Mouse (Mus musculus) neural tube, embryonic 13.5 days (tissue): Measurements from ENCODE around the gene Dnajb4. TPM values are rescaled to one million over a fixed set of nuclear protein-coding genes. Genes with fewer than 3 reads are reported as not detected.
"Not testable (repeated sequence)": the region's sequence is repeated elsewhere in the genome, so short reads cannot be mapped to it uniquely, and the experiment has no call there.

ENCODE experiments used
- ATAC-seq: fragments of 200-750 bp; cut with Nextera tagmentation; 2 replicates; pipeline ENCODE4 v1.8.0; 2017; ENCODE audit warnings: low read depth, mild to moderate bottlenecking, moderate TSS enrichment, moderate library complexity
- H3K27ac ChIP-seq: fragments of 300-500 bp; sonication (generic); replicated peaks from 2 replicates; pipeline ENCODE4 v1.5.1; 2015; ENCODE audit warnings: moderate library complexity, mild to moderate bottlenecking, inconsistent platforms
- H3K27me3 ChIP-seq: fragments of 300-500 bp; sonication (generic); 2 replicates; pipeline ENCODE4 v1.6.1; 2015; ENCODE audit warnings: mild to moderate bottlenecking, inconsistent platforms
- H3K36me3 ChIP-seq: fragments of 300-500 bp; sonication (generic); 2 replicates; pipeline ENCODE4 v1.6.1; 2015; ENCODE audit warnings: mild to moderate bottlenecking, inconsistent platforms
- H3K4me1 ChIP-seq: fragments of 300-500 bp; sonication (generic); replicated peaks from 2 replicates; pipeline ENCODE4 v1.6.1; 2015; ENCODE audit warnings: inconsistent platforms
- H3K4me2 ChIP-seq: fragments of 300-500 bp; sonication (generic); 2 replicates; pipeline ENCODE4 v1.6.1; 2015; ENCODE audit warnings: inconsistent platforms, mild to moderate bottlenecking, moderate library complexity
- H3K4me3 ChIP-seq: fragments of 300-500 bp; sonication (generic); 2 replicates; pipeline ENCODE4 v1.5.1; 2015; ENCODE audit warnings: mild to moderate bottlenecking, inconsistent platforms
- H3K9ac ChIP-seq: fragments of 300-500 bp; sonication (generic); 2 replicates; pipeline ENCODE4 v1.6.1; 2015; ENCODE audit warnings: moderate library complexity, mild to moderate bottlenecking, inconsistent platforms
- H3K9me3 ChIP-seq: fragments of 300-500 bp; sonication (generic); 2 replicates; pipeline ENCODE4 v1.6.1; 2016; ENCODE audit warnings: inconsistent platforms
- WGBS: fragments of 180-500 bp; shearing (Covaris S2); methylation state at CpG from one replicate; pipeline ENCODE4 v1.1.7; 2015; 5-methylcytosine and 5-hydroxymethylcytosine counted together
- polyA plus RNA-seq: library from polyadenylated mRNA; unstranded; fragments of >200 nt; fragmentation: Nextera tagmentation; extraction: Ambion mirVana; gene quantifications from 2 replicates; pipeline ENCODE4 v1.2.1, GENCODE M21; 2015

The Dnajb4 gene
- polyA plus RNA-seq, 1 experiment from 2014 or later = 38.5 TPM

DNA sequence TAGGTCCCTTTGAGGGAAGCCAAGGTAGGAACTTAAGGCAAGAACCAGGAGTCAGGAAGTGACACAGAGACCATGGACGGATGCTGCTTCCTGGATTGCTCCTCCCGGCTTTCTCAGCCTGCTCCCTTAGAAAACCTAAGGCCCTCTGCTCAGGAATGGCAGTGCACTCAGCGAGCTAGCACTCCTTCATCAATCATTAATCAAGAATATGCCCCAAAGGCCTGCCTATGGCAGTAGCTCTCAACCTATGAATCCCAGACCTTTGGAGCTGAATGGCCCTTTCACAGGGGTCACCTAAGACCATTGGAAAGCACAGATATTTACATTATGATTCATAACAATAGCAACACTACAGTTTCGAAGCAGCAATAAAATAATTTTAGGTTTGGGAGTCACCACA lies 79.1 kb downstream of the Dnajb4 start:
- Histone ChIP-seq H3K36me3 (no peaks in the 10 kb centered on the region), H3K27me3 (no peaks in the 10 kb centered on the region), H3K27ac (no peak overlapping the region), H3K4me3 (no peak overlapping the region), H3K9me3 (no peaks in the 10 kb centered on the region), H3K4me2 (no peak overlapping the region), H3K4me1 (no peaks in the 10 kb centered on the region), H3K9ac (no peak overlapping the region)
- 81% methylated on average over 4 of the region's 4 CpGs for WGBS
- no peak for ATAC-seq

DNA sequence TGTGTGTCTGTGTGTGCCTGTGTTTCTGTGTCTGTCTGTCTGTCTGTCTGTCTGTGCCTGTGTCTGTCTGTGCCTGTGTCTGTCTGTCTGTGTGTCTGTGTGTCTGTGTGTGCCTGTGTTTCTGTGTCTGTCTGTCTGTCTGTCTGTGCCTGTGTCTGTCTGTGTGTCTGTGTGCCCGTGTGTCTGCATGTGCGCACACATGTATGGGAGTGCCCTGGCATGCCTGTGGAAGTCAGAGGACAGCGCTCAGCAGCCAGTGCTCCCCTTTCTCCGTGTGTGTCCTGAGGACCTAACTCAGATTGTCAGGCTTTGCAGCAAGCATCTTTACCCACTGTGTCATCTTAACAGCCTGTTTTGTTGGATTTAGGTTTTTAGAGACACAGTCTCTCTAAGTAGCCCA lies 80.7 kb downstream of the Dnajb4 start:
- not testable (repeated sequence) for H3K27ac ChIP-seq, H3K4me1 ChIP-seq, H3K4me3 ChIP-seq, H3K27me3 ChIP-seq, H3K4me2 ChIP-seq, H3K9ac ChIP-seq, H3K36me3 ChIP-seq, H3K9me3 ChIP-seq, ATAC-seq
- 94% methylated on average over 4 of the region's 4 CpGs for WGBS

DNA sequence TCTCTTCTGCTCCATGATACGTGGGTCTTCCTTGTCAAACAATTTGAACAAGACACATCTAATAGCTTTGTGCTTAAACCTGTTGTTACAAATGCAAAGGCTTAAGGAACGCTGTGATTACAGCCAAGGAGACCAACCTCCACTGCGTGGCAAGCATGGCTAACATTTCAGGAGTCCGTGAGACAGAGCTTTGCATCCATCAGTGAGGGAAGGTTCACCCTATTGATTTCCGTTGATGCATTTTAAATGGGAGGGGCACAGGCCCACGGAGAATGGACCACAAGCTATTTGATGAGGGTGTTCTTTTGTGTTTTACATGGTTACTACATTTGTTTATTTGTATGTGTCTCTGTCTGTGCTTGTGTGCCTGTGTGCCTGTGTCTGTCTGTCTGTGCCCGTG lies 81.5 kb downstream of the Dnajb4 start:
- Histone ChIP-seq H3K4me3 (no peak overlapping the region), H3K4me2 (no peak overlapping the region), H3K27ac (no peak overlapping the region), H3K36me3 (no peaks in the 10 kb centered on the region), H3K27me3 (no peaks in the 10 kb centered on the region), H3K9ac (no peak overlapping the region), H3K4me1 (no peaks in the 10 kb centered on the region), H3K9me3 (no peaks in the 10 kb centered on the region)
- ATAC-seq = no peak
- WGBS = 74% methylated on average over 7 of the region's 7 CpGs

Other genes with a start within 250 kb of the Dnajb4 start
- 4.4 and 5.7 TPM in 2 replicates for gene Gipc2, start 44.1 kb downstream of the Dnajb4 start, polyA plus RNA-seq
- 267 and 280 TPM in 2 replicates for gene Fubp1, start 120 bp upstream of the Dnajb4 start, polyA plus RNA-seq
- gene Nexn, start 56.0 kb upstream of the Dnajb4 start, polyA plus RNA-seq = 2.1 and 4.0 TPM in 2 replicates
- 17.2 and 20.3 TPM in 2 replicates for gene Miga1, start 130.1 kb upstream of the Dnajb4 start, polyA plus RNA-seq
- 87.9 and 104 TPM in 2 replicates for gene Usp33, start 136.2 kb upstream of the Dnajb4 start, polyA plus RNA-seq
- 28.5 and 29.7 TPM in 2 replicates for gene Zzz3, start 185.2 kb upstream of the Dnajb4 start, polyA plus RNA-seq